Mouse (Mus musculus): ENCODE measurements around the gene Ccdc33.

DNA sequence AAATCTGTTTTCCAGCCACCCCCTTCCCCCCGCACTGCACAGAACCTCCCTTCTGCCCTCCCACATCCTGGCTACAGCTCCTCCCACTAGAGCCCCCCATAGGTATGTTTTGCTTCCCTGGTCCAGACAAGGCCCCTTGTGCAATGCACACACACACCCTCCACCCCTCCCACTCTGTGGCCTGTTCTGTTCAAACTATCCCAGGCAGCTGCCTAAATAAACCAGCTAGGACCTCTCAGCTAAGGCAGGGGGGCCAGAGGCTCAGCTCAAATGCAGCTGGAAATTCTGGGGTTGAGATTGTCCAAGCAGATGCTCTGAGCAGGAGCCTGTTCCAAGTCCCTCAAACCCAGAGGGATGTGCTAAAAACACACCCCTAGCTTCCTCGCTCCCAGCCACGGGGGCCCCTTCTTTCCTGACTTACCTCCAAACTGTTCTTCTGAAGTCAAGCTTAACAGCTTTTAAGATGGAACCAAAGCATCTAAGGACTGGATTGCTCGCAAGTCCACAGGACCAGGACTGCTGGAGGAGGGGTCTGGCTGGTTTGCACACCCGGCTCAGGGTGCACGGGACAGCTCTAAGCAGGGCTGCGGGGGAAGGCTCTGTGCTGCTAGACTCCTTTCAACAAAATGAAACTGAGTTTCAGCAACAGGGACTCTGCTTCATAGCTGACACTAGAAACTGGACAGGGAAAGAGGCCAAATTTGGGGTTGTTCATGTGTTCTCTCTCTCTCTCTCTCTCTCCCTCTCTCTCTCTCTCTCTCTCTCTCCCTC, 40.1 kb upstream of the Ccdc33 start:
- TF ChIP-seq EP300 (IDR thresholded peaks at IDR 0.05; ENCODE audit: insufficient read depth, low read depth, low read length) (no peak), CTCF (IDR thresholded peaks at IDR 0.05) (no peak)

Measured in heart, adult 2 months (tissue).